Mouse (Mus musculus): ENCODE measurements at regions not wholly inside any gene's neighbourhood (a gene's known extent, or its start where the extent isn't known, plus 50 kb on each side); places are given as distances from the start of the nearest gene placed in this dataset.

DNA sequence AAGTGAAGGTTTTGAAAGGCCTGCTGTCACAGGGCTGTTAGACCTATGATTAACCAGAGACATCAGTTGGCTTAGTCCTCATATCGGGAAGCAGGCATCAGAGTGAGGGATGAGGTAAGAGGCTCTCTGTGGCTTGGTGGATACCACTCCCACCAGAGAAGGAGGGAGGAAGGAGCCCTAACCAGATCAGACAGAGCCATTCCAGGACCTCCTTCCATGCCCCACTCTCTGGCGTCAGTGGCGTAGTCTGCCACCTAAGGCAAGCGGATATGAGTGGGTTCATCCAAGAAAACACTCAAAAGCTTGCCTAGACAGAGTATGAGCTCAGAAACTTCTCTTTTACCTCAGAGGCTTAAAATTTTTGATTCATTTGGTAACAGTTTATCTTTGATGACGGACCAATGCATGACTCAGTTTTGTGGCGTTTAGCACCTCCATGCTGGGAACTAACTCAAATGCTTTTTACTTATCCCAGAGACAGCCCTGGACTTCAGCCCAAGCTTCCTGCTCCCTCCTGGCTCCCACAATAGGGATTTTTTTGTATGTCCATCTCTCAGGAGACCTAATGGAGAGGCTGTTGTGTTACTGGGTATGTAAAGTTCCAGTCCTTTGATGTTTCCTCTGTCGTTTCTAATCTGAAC, 367.5 kb upstream of the Rasgrp1 start:
- no peak for DNase-seq

DNA sequence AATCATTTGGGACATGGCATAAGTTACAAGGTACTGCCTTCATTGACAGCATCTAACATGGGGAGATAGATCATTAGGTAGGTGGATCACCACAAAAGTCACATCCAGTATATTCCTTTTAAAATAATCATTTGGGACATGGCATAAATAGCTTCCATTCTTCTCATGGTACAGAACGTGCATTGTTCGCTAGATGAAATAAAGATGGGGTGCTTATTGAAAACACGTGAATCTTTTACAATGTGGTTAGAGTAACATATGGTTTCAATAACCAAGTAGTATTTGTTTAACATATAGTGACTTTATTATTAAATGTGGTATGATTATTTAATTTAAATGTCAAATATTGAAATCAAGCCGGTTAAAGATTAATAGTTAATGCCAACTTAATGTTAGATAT, 381.3 kb upstream of the Rasgrp1 start:
- no peak for DNase-seq

DNA sequence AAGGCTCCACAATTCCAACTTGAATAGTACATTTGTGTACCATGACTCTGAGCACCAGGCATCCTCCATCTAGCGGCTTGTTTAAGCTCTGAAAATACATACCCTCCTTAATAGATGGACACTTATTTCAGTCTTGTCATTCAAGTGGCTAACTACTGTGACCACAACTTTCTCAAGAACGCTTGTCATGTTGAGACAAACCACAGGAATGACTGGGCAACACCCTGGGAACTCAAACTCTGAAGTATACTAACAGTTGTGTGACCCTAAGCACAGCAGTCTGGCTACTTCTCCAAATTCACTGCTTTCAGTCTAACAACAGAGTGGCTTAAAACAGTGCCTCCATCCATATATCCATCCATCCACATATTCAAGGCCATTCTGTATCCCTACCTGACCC, 380.4 kb upstream of the Thbs1 start:
- no peak for DNase-seq

DNA sequence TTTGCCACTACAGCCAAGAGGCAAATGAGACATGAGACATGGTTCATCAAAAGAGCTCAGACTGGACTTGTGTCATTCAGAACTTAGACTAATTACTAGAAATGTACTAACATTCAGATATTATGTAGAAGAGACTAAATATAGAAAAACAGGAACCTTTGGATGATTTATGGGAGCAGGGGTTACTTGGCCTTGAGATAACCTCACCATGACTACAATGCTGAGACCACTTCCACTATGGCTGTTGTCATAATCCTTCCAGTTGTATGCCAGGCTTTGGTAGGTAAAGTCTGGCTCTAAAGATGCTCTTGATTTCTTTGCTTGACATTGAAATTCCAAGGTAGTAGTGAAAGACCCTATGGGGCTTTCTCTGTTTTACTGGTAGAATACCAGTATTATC, 369.3 kb upstream of the Thbs1 start:
- DNase-seq, result no peak

DNA sequence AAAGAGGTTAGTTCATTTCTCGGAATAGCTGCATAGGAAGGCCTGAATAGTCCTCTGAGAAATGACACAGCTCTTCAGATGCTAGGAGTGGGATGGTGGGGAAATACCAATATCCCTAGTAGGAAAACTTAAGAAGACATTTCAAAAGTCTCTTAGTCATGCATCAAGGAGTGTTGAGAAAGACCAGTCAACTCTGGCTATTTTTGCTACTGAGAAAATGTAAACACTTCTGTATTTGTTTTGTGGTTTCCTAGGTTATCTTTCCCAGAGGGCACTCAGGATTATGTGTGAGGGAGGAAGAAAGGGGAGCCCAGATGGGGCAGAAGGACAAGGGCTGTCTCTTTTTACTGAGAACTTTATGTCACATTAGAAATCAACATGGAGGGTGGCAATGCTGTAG, 367.8 kb upstream of the Thbs1 start:
- no peak for DNase-seq

DNA sequence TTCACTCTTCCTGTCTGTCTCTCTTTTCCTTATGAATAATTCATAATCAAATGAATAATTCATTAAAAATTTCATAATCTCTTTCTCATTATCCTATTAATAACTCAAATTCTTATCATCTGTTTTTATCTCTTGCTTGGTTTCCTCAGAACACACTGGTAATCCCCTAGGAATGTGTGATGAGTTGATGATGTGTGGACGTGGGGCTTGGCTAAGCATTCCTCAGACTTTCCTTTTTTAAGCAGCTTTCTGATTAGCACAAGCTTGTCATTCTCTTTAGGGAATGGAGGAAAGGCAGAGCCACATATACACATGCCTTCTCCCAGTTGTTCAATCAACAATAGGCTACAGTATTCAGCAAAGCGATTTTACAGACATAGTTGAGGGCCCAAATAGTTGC, 365.9 kb upstream of the Thbs1 start:
- DNase-seq, result no peak

DNA sequence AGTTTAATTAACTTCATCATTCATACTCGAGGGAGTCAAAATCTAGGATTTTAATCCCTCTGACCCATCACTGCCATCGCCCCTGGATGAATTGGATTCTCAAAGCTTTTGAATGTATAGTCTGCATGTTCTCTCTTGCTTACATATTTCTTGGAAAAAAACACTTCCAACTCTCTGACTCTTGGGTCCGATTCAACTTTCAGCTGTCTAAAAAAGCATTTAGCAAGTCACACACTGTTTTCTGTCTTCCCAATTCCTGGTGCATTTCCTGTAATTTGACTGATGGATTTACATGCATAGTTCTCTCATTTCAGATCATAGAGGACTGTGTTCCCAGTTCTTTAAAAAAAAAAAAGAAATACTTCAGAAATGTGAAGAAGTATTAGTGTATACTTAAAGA, 364.5 kb upstream of the Thbs1 start:
- DNase-seq, result no peak

DNA sequence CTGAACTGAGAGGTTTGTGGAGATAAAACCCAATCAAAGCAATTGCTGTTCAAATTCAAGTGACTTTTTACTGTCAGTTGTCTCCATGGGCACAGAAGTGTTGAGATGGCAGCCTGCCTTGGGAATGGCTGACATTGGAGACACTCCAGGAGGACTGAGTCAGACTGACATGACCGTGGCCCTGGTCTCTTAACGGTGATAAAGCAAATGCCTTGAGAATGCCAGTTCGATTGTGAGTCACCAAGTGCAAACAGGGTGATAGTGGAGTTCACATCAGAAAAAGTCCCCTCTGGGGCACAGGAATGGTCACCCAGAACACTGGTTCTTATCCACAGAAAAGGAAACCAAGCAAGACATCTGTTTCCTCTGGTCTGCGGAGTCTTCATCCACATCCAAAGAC, 362.8 kb upstream of the Thbs1 start:
- peak; percentile 86 for DNase-seq

DNA sequence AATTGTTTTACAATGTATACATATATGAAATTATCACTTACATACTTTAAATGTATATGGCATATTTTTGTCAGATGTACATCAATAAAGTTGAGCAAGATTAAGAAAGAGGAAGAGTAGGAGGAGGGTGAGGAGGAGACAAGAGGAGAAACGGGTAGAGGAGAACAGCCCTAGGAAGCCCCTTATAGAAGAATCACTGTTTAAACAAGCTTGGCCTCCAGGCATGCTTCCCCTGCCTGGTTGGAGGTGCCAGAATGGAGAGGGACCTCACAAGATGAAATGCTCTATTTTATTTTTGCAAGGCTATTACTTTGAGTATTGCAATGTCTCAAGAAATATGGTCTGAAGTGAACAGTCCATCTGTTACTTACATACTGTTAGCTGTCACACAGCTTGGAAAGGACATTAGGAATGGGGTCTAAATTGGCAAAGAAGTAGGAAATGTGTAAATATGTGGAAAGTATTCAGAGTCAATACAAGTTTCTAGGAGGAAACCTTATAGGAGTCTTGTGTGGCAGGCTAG, 352.1 kb upstream of the Thbs1 start:
- no peak for DNase-seq

DNA sequence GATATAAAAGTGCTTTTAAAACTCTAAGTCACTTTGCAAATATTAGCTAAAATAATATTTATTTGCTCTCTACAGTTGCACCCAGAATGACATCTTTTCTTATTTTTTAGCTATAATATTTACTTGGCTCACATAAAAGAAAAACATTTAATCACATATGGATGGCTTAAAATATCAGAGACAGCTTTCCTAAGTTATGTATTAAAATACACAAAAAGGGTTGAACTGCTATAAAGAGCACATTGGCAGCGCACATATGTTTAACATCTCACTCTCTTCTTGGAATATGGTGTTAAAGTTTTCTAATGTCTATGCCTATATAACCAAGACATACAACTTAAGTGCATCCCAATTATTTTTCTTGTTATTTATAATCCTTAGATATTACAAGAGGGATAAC, 348.0 kb upstream of the Thbs1 start:
- DNase-seq, result no peak

DNA sequence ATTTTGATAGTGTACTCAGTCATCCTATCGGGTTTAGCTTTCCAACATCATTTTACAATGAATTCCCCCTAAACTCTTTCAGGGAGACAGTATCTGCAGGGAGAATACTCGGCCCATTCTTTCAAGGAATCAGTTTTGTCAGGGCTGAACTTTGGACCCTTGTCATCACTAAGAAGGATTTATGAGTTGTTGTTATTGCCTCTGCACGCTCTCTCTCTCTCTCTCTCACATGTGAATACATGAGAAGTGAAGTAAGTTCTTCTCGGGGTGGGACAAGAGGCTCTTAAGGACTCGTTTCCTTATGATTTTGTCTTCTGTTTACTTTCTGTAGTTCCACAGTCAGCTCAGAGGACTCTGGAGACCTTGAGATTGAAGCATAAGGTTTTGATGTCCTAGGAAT, 346.1 kb upstream of the Thbs1 start:
- DNase-seq, result no peak

DNA sequence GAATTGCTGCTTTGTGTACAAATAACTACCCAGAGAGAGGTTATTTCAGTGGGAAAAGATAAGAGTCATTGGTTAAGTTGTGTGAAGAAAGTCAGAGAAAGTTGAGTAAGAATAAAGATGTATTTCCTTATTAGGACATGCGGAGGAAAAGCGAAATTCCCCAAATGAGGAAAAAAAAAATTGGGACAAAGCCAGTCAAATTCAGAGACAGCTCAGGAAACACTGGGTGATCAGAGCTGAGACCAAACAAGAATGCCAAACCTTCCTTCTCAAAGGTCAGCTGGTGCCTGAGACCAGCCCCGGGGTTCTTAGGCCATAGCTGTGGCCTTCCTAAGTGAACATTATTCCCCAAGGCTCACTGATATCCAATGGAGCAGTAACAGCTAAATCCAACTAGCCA, 345.2 kb upstream of the Thbs1 start:
- DNase-seq, result no peak

DNA sequence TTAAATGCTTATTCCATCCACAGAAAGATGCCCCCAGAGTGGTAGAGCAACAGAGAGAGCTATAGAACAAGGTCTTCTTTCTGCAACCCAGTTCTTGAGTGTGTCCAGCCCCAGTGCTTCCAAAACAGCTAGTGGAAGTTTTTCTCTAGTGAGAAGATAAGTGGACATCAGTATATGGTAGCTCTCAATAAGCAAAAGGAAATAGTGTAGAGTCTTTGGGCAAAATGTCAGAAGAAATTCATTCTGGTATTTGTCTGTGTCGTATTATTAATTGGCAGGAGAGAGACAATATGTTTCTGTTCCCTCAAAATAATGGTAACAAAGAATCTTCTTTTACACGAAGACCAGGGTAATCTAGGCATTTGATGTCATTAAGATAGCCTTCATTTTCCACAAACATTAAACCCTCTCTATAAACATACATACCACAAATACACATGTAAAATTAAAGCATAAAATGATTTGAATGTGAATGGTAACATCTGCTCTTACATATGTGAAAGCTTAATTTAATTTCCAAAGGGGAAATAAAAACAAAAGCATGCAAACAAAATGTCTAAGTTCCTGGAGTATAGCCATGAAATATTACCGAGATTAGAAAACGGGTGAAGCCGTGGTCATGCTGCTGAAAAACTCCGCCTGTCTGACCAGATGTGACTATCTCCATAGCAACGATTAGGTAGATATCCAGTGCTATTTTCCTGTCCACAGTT, 342.1 kb upstream of the Thbs1 start:
- no peak for DNase-seq

DNA sequence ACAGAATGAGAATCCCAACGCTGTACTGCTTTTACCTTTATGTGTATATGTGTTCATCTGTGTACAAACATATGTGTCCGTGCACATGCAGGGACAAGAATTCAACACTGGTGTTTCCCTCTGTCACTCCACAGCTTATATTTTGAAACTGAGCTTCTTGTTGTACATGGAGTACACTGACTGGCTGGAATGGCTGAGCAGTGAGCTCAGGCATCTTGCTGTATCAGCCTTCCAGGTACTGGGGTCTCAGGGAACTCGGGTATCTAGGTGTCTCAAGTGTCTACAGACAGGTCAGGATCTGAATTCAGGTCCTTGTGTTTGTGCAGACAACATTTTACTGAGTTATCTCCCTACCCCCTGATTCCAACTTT, 341.6 kb upstream of the Thbs1 start:
- DNase-seq, result no peak

DNA sequence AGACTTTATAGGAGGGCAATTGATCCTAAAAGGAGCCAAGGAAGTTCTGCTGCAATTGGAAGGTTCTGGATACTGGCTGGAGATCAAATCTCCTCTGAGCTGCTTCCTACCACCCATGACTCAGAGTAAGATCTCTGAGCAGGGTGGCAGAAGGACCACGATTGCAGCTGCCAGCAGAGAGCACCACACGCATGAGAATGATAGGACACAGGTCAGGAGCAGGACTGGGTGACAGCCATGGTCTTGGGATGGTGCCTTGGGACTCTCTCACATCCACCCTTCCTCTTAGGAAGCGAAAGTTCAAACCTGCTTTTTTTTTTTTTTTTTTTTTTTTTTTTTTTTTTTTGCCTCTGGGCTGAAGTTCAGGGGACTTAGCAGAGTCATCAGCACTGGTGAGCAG, 331.4 kb upstream of the Thbs1 start:
- peak; percentile 44 for DNase-seq

DNA sequence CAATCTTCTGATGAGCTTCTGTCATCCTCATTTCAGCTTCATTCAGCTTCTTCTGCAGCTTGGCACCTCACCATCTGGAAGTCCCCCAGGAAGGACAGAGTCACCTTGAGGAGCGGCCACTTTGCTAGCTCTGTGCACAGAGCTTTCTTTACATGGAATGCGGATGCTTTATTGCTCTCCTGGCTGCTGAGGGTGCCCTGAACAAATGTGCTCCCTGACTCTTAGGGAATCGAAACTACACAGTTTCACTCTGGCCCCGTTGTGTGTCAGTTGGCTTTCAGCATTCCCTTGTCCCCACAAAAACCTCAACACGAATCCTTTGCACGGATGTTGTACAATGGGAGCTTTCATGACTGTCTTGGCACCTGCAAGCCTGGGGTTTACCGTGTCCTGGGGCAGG, 330.9 kb upstream of the Thbs1 start:
- DNase-seq, result peak; percentile 28

DNA sequence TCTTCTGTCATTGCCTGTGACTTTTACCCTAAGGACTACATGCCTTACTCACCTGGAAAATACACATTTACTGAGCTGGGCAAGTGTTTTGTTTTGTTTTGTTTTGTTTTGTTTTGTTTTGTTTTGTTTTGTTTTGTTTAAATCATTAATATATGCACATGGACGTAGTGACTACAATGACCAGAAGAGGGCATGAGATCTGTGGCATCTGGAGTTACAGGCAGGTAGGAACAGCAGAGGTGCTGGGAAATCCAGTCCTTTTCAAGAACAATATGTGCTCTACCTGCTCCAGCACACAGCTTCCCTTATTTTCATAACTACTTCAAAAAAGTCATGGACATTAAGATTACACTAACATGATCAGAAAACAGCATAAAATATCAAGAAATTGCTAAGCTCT, 324.4 kb upstream of the Thbs1 start:
- DNase-seq, result no peak

DNA sequence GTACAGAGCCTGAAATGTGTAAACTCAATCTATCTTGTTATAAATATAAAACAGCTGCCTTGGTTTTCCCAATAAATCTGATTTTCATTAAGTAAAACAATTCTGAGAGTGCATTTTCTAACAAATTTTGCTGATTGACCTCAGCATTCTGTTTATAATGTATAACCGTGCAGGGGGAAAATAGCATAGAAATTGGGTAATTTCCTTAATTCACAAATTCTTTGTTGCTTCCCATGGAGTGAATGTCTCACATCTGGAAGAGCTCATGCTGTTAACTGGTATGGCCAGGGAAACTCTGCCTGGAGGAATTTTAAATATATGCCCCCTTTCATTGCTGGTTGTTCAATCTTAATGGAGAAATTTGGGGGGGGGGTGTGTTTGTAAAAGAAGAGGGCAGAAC, 317.4 kb upstream of the Thbs1 start:
- DNase-seq, result no peak

DNA sequence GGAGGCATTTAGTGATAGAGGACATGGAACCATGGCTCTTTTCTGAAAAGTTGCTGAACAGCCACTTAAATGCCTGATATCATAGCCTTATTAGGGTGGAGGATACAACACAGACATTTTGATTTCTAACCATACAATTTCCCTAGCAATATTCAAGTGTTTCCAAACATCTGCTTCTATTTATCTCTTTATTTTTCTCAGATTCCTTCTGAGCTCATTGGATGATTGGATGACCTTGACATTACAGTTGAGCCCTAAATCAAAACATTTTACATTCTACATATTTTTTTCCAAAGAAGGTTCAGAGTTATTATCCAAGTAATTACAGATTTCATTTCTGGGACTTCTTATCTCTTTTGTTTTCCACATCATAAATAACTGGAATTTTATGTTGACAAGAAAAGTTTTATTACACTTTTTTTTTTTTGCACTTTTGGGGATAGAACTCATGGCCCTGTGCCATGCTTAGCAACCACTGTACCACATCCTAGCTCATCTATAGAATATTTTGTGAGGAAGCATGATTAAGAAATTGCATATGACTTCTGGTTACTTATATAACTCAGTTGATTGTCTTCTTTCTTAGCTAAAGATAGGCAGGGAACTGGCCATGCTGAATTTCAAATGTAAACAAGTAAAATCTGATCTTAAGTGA, 309.6 kb upstream of the Thbs1 start:
- no peak for DNase-seq

DNA sequence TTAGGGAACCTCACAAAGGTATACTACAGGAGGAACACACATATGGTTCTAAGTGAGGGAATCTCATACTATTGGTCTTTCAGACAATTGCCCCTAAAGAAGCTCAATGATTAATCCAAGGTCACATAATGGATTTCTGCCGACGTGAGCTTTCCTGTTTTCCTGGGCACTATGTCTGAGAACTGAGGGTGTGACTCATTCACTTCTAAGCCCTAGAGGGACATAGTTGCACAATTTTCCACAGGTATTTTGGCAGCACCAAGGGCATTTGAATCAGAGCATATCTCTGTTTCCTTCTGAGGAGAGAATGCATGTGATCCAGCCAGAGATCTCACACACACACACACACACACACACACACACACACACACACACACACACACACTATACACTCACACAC, 309.0 kb upstream of the Thbs1 start:
- no peak for DNase-seq

DNA sequence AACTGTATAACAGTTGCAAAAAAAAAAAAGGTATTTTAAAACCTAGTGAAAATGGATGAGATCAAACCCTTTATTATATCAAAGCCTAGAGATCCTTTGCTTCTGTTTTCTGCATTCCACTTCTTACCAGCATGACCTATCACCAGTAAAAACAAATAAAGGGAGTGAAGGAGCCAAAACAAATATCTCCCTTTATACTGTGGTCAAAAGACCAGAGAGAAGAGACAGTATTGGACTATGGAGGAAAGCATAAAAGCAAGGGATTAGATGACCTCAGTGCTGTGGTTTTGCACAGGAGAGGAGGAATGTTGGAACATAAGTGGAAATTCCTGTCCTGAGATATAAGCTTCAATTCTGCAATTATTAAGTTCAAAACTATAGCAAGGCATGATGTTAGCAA, 307.0 kb upstream of the Thbs1 start:
- no peak for DNase-seq

DNA sequence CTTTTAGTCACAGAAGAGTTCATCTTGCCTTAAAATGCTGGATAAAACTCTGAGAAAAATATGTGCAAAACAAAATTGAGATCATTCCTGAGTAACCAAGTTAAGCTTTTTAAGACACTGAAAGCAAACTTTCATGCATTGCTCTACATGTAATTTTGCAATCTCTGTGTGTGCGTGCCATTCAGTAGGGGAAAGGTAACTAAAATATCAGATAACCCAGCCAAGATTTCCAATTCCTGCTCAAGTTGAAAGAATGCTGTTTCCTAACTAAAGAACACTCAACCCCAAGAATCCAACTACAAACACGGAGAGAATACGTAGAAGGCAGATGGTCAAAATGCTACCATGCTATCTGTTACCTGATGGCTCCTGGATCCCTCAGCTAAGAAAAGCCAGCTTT, 304.6 kb upstream of the Thbs1 start:
- DNase-seq, result no peak

DNA sequence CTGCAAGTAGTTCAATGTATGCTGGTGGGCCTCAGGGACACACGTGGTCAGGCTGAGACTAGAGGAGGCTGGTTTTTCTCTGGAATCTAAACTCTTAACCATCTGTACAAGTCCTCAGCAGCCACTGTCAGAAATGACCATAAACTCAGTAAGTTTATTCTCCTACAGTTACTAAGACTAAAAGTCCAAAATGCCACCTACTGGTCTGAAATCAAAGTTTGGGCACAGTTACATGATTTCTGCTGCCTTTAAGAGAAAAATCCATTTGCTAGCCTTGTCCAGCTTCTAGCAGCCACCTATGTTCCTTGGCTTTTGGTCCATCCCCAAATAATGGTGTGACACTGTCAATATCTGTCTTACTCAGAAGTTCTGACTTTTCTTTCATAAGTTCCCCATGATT, 300.2 kb upstream of the Thbs1 start:
- no peak for DNase-seq

DNA sequence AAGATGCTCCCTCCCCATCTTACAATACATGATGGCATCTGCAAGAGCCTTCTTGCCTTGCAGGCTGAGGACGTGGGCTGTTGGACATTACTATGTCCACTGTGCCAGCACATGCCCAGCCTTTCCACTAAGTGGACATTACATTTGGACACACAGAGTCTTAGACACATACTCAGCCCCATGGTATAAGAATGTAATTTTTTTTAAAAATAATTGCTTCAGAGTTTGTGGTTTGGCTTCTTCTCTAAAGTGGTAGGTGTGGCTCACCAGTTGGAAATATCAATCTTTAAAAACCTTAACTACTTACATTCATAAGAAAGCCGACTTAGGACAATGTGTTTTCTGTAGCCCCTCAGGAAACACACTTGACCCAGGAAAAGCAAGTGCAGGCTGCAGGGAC, 299.7 kb upstream of the Thbs1 start:
- DNase-seq, result no peak
